Mouse (Mus musculus) stomach, postnatal 0 days (tissue): ENCODE measurements around the gene Kcnma1. TPM values are rescaled to one million over a fixed set of nuclear protein-coding genes. Genes with fewer than 3 reads are reported as not detected.
A peak's percentile ranks its signal among the peaks of the same experiment; 100 is the strongest.

Experiments
- ATAC-seq: fragments of 200-750 bp; cut with Nextera tagmentation; 2 replicates; pipeline ENCODE4 v1.8.0; 2017; ENCODE audit not compliant: low FRiP score, low TSS enrichment
- DNase-seq: peaks from one replicate; pipeline ENCODE4 v3.0.0-alpha.2; 2016; ENCODE audit warnings: low spot score
- H3K27ac ChIP-seq: fragments of 300-500 bp; sonication (generic); replicated peaks from 2 replicates; pipeline ENCODE4 v1.5.1; 2014; ENCODE audit warnings: mild to moderate bottlenecking, control low read depth
- H3K27me3 ChIP-seq: fragments of 300-500 bp; sonication (generic); 2 replicates; pipeline ENCODE4 v1.6.1; 2014; ENCODE audit warnings: low read length; ENCODE audit not compliant: control insufficient read depth, insufficient read depth
- H3K36me3 ChIP-seq: fragments of 300-500 bp; sonication (generic); 2 replicates; pipeline ENCODE4 v1.6.1; 2014; ENCODE audit warnings: low read length, mixed read lengths; ENCODE audit not compliant: control insufficient read depth, insufficient read depth
- H3K4me1 ChIP-seq: fragments of 300-500 bp; sonication (generic); replicated peaks from 2 replicates; pipeline ENCODE4 v1.6.1; 2014; ENCODE audit warnings: antibody characterized with exemption; ENCODE audit not compliant: control insufficient read depth, insufficient read depth
- H3K4me2 ChIP-seq: fragments of 300-500 bp; sonication (generic); replicated peaks from 2 replicates; pipeline ENCODE4 v1.6.1; 2014; ENCODE audit warnings: low read depth, mild to moderate bottlenecking, control low read depth, moderate library complexity
- H3K4me3 ChIP-seq: fragments of 300-500 bp; sonication (generic); 2 replicates; pipeline ENCODE4 v1.5.1; 2014; ENCODE audit warnings: low read depth, low read length, control low read depth
- H3K9ac ChIP-seq: fragments of 300-500 bp; sonication (generic); 2 replicates; pipeline ENCODE4 v1.6.1; 2014; ENCODE audit warnings: mild to moderate bottlenecking, low read length, control low read depth, mixed read lengths
- H3K9me3 ChIP-seq: fragments of 300-500 bp; sonication (generic); 2 replicates; pipeline ENCODE4 v1.6.1; 2016; ENCODE audit warnings: low read length; ENCODE audit not compliant: control insufficient read depth
- CTCF ChIP-seq: IDR thresholded peaks from 2 replicates; pipeline ENCODE4 v1.5.1; 2016; ENCODE audit warnings: antibody characterized with exemption, low read depth, mild to moderate bottlenecking, moderate library complexity
- EP300 ChIP-seq: optimal IDR thresholded peaks from 2 replicates; pipeline ENCODE3; 2016; ENCODE audit warnings: antibody characterized with exemption
- WGBS: fragments of 180-500 bp; shearing (Covaris S2); extraction: QIAGEN DNeasy Blood & Tissue Kit; methylation state at CpG from one replicate; pipeline ENCODE4 v1.1.7; 2014; 5-methylcytosine and 5-hydroxymethylcytosine counted together
- polyA plus RNA-seq: library from polyadenylated mRNA; unstranded; fragments of >200 nt; fragmentation: Nextera tagmentation; extraction: Ambion mirVana; gene quantifications from 2 replicates; pipeline ENCODE4 v1.2.1, GENCODE M21; 2015

Gene Kcnma1
- polyA plus RNA-seq, 1 experiment from 2014 or later = 13.3 TPM

- Histone ChIP-seq H3K27me3 (no peaks in the 10 kb centered on the region), H3K9ac (no peak overlapping the region), H3K4me1 (no peaks in the 10 kb centered on the region), H3K36me3 (no peaks in the 10 kb centered on the region), H3K4me2 (no peak overlapping the region), H3K9me3 (no peaks in the 10 kb centered on the region), H3K27ac (0 out of 2 replicates have a peak overlapping the region, but pooled peaks have one; percentile 8), H3K4me3 (no peak overlapping the region)
- 78% methylated on average over 9 of the region's 9 CpGs for WGBS
- no peak for TF ChIP-seq EP300
- no peak for TF ChIP-seq CTCF
- DNase-seq (no peak), ATAC-seq (no peak)
Observed at GRCm38 (mm10) chr14:23492581-23493360, 521.5 kb downstream of the Kcnma1 start.

DNA sequence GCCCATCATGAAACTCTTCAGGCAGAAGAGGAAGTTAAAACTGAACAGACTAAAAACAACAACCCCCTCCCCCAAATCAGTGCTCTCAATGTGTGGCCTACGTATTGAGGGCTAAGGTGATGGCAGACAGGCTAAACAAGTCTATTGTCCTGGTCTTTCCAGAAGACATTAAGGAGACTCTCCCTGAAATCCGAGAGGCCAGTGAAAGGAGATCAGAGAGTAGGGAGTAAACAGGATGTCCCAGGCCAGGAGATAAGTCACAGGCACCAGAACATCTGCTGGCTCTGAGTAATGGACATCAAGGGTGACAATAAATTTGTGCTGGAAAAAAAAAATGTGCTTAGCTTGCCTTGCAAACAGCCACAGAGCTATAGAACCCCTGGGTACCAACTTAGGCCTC lies 522.9 kb downstream of the Kcnma1 start:
- Histone ChIP-seq H3K4me2 (no peak overlapping the region), H3K9me3 (no peaks in the 10 kb centered on the region), H3K9ac (no peak overlapping the region), H3K27ac (no peak overlapping the region), H3K27me3 (no peaks in the 10 kb centered on the region), H3K36me3 (no peaks in the 10 kb centered on the region), H3K4me1 (no peaks in the 10 kb centered on the region), H3K4me3 (no peak overlapping the region)
- WGBS = 41% methylated on average over 2 of the region's 2 CpGs
- ATAC-seq (no peak), DNase-seq (no peak)
- TF ChIP-seq CTCF (no peak), EP300 (no peak)

DNA sequence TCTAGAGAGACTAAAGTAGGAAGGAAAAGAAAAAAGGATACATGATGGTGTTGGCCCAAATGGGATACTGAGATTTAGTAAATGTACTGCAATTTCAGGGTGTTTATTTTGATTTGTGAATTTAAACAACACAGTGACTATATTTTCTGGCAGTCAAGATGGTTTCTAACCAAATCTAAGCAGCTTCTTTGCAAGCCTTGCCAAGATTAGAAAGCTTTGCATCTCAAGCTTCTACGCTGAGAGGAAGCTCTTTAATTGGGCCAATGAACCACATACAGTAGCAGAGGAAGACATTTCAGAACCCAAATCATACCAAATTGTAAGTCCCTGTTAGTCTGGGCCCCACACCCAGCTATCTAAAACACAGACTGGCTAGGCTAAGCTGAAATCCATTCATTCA lies 527.6 kb downstream of the Kcnma1 start:
- ATAC-seq = no peak
- no peak overlapping the region for H3K4me3 ChIP-seq
- H3K27me3 ChIP-seq = no peaks in the 10 kb centered on the region
- no peak overlapping the region for H3K9ac ChIP-seq
- no peak overlapping the region for H3K4me2 ChIP-seq
- H3K27ac ChIP-seq = no peak overlapping the region
- no peak for DNase-seq
- H3K9me3 ChIP-seq = no peaks in the 10 kb centered on the region
- no peaks in the 10 kb centered on the region for H3K36me3 ChIP-seq
- WGBS = 63% methylated on average over 1 of the region's 1 CpGs
- TF ChIP-seq CTCF = no peak
- TF ChIP-seq EP300 = no peak
- H3K4me1 ChIP-seq = no peaks in the 10 kb centered on the region

GRCm38 (mm10) chr14:23485802-23486500 lies 528.3 kb downstream of the Kcnma1 start:
- Histone ChIP-seq H3K27ac (no peak overlapping the region), H3K9ac (no peak overlapping the region), H3K4me1 (no peaks in the 10 kb centered on the region), H3K4me3 (no peak overlapping the region), H3K27me3 (no peaks in the 10 kb centered on the region), H3K36me3 (no peaks in the 10 kb centered on the region), H3K9me3 (no peaks in the 10 kb centered on the region), H3K4me2 (no peak overlapping the region)
- TF ChIP-seq EP300 = no peak
- TF ChIP-seq CTCF = no peak
- no peak for ATAC-seq
- 33% methylated on average over 7 of the region's 7 CpGs for WGBS
- no peak for DNase-seq

GRCm38 (mm10) chr14:23475129-23475528 lies 539.2 kb downstream of the Kcnma1 start:
- H3K27me3 ChIP-seq = no peaks in the 10 kb centered on the region
- WGBS = 90% methylated on average over 4 of the region's 4 CpGs
- no peaks in the 10 kb centered on the region for H3K4me1 ChIP-seq
- H3K9me3 ChIP-seq = no peaks in the 10 kb centered on the region
- no peak overlapping the region for H3K4me3 ChIP-seq
- no peak overlapping the region for H3K9ac ChIP-seq
- TF ChIP-seq CTCF = no peak
- no peak for TF ChIP-seq EP300
- H3K36me3 ChIP-seq = no peaks in the 10 kb centered on the region
- no peak overlapping the region for H3K4me2 ChIP-seq
- no peak for ATAC-seq
- H3K27ac ChIP-seq = no peak overlapping the region
- DNase-seq = no peak

GRCm38 (mm10) chr14:23470071-23470470 lies 544.2 kb downstream of the Kcnma1 start:
- no peak for DNase-seq
- Histone ChIP-seq H3K27me3 (no peaks in the 10 kb centered on the region), H3K4me2 (no peak overlapping the region), H3K9me3 (no peaks in the 10 kb centered on the region), H3K4me1 (no peaks in the 10 kb centered on the region), H3K36me3 (no peaks in the 10 kb centered on the region), H3K27ac (no peak overlapping the region), H3K4me3 (no peak overlapping the region), H3K9ac (no peak overlapping the region)
- TF ChIP-seq EP300 (no peak), CTCF (no peak)
- WGBS = 74% methylated on average over 2 of the region's 2 CpGs
- ATAC-seq = no peak
